In genomic region chr5:113157006-113157405, GRCm38 (mm10) we compare ENCODE assay signal across 10 mouse cellular contexts.
DNase-seq lines count a peak whose midpoint lies in the region; ATAC-seq lines count a peak whose summit lies in the region.
"Had no signal": no experiment of that assay in that cellular context is flagged by ENCODE, and none has a peak within 500 bp of the region (broad histone marks: within the 10 kb centered on the region; RNA-seq: fewer than 3 reads in every experiment).

No protein-coding gene starts in this region.

- no peak for DNase-seq in lung, postnatal 10 days
- DNase-seq in kidney, adult 11 months, result no peak
- DNase-seq in adrenal gland, adult 18-20 months (ENCODE audit: low spot score in 2 of 2), result no peak
- DNase-seq in gastrocnemius, adult 8-10 months (ENCODE audit: low spot score in 2 of 2), result no peak
- DNase-seq: right cerebral cortex, adult 18-20 months; thymus, postnatal 36 days had no signal

- ATAC-seq in lung, embryonic 16.5 days (ENCODE audit: low read depth), result no peak
- peak; percentile 57 for ATAC-seq in common myeloid progenitor, adult 5-6 weeks (replicated peaks; ENCODE audit: low read depth, poor library complexity, severe bottlenecking)
- no peak for ATAC-seq in limb, embryonic 13.5 days (ENCODE audit: low FRiP score, low read depth)
- ATAC-seq: forebrain, embryonic 16.5 days had no signal

- peak overlapping the region; percentile 4; the same call in 1 of the 2 replicates for H3K27ac ChIP-seq in lung, embryonic 16.5 days (ENCODE audit: low read length)
- H3K27ac ChIP-seq in limb, embryonic 13.5 days, result 0 out of 2 replicates have a peak overlapping the region, but pooled peaks have one; percentile 15

- no peak overlapping the region for H3K4me3 ChIP-seq in lung, embryonic 16.5 days (ENCODE audit: low read length)
- no peak overlapping the region for H3K4me3 ChIP-seq in limb, embryonic 13.5 days

- no peak overlapping the region for H3K4me2 ChIP-seq in lung, embryonic 16.5 days (ENCODE audit: low read depth, low read length)
- H3K4me2 ChIP-seq in limb, embryonic 13.5 days (replicated peaks), result no peak overlapping the region

- WGBS in lung, embryonic 16.5 days, result 63% methylated on average over 5 of the region's 5 CpGs
- 72% methylated on average over 5 of the region's 5 CpGs for WGBS in limb, embryonic 13.5 days

- peaks cover 43% of the 10 kb centered on the region for H3K4me1 ChIP-seq in lung, embryonic 16.5 days (replicated peaks; ENCODE audit: control insufficient read depth, insufficient read depth, low read length)
- H3K4me1 ChIP-seq in limb, embryonic 13.5 days, result peaks cover 47% of the 10 kb centered on the region

- no peaks in the 10 kb centered on the region for H3K36me3 ChIP-seq in lung, embryonic 16.5 days (ENCODE audit: control insufficient read depth, insufficient read depth, low read length)
- H3K36me3 ChIP-seq in limb, embryonic 13.5 days, result no peaks in the 10 kb centered on the region

- H3K27me3 ChIP-seq in lung, embryonic 16.5 days (ENCODE audit: control insufficient read depth, insufficient read depth, low read depth, low read length), result no peaks in the 10 kb centered on the region
- H3K27me3 ChIP-seq in limb, embryonic 13.5 days, result peaks cover 2% of the 10 kb centered on the region; the same call in 1 of the 2 replicates

- H3K9me3 ChIP-seq in lung, embryonic 16.5 days (ENCODE audit: control insufficient read depth, low read length), result no peaks in the 10 kb centered on the region
- no peaks in the 10 kb centered on the region for H3K9me3 ChIP-seq in limb, embryonic 13.5 days

- no peak overlapping the region for H3K9ac ChIP-seq in lung, embryonic 16.5 days (ENCODE audit: low read length)
- H3K9ac ChIP-seq in limb, embryonic 13.5 days, result no peak overlapping the region
